Mouse (Mus musculus) inflammation-experienced regulatory T-cells, adult 16 weeks (primary cell): ENCODE results near the gene Cct4. TPM values are rescaled to one million over a fixed set of nuclear protein-coding genes. Genes with fewer than 3 reads are reported as not detected.

ENCODE experiments used
- polyA plus RNA-seq: library from polyadenylated mRNA; unstranded; fragments of 100-300 nt; shearing (Covaris generic); gene quantifications from one replicate; pipeline ENCODE4 v1.2.1, GENCODE M21; 2017

Cct4 gene
- 255 TPM for polyA plus RNA-seq

GRCm38 (mm10) chr11:22990393-22991126 is at the start of gene Cct4:
Cct4 (plus strand) TSS chr11:22990519.

GRCm38 (mm10) chr11:22971835-22972709 is 18.2 kb upstream of the Cct4 start, which contains the start of gene Zrsr1:
Zrsr1 (plus strand) TSS chr11:22972005.

GRCm38 (mm10) chr11:22981984-22982757 is 8.1 kb upstream of the Cct4 start, which contains the start of the genes Gm28048 and Commd1:
Gm28048 (minus strand) TSS chr11:22982090.
Commd1 (minus strand) TSS chr11:22982382.

GRCm38 (mm10) chr11:23007481-23008180 is 17.3 kb downstream of the Cct4 start, which contains the start of gene Fam161a:
Fam161a (plus strand) TSS chr11:23007531.

Other genes with a start within 250 kb of the Cct4 start
- 22.3 TPM for gene B3gnt2, start 129.6 kb upstream of the Cct4 start, polyA plus RNA-seq
- 2.8 TPM for gene Zrsr1, start 18.5 kb upstream of the Cct4 start, polyA plus RNA-seq
- 32.5 TPM for gene Gm28048, start 8.4 kb upstream of the Cct4 start, polyA plus RNA-seq
- gene Commd1, start 8.1 kb upstream of the Cct4 start, polyA plus RNA-seq, result 103 TPM
- gene Fam161a, start 17.0 kb downstream of the Cct4 start, polyA plus RNA-seq, result 3.2 TPM